In genomic region chr6:21798581-21798980, GRCm38 (mm10) we compare ENCODE assay signal across 16 mouse cellular contexts. TPM values are rescaled to one million over a fixed set of nuclear protein-coding genes. Genes with fewer than 3 reads are reported as not detected.
DNase-seq lines count a peak whose midpoint lies in the region; TF ChIP-seq lines count a peak whose summit lies in the region.
"Had no signal": no experiment of that assay in that cellular context is flagged by ENCODE, and none has a peak within 500 bp of the region (broad histone marks: within the 10 kb centered on the region; RNA-seq: fewer than 3 reads in every experiment).

No protein-coding gene starts in this region.

- WGBS in lung, adult 2 months = 49% methylated on average over 9 of the region's 9 CpGs

- H3K4me1 ChIP-seq in lung, adult 2 months (ENCODE audit: control insufficient read depth, insufficient read depth, low read length) = peaks cover 7% of the 10 kb centered on the region
- H3K4me1 ChIP-seq: hindbrain, embryonic 12.5 days; midbrain, embryonic 15.5 days had no signal

- no peak for TF ChIP-seq CTCF in gastrocnemius, adult 2 months (IDR thresholded peaks at IDR 0.05)
- no peak for TF ChIP-seq CTCF in lung, adult 2 months (IDR thresholded peaks at IDR 0.05; ENCODE audit: insufficient read depth, low read length)

- intact Hi-C loops in gastrocnemius, adult 2 months (cut with DNase I) = loop anchor here (5.0 kb wide), 2 partner anchors 54 to 149 kb away; partner anchors contain the start of genes Ing3 and Tspan12
- intact Hi-C loops in gastrocnemius, postnatal 36 days (cut with DNase I) = loop anchor here (10.0 kb wide), 1 partner anchor 146 kb away; the partner anchor contains the start of gene Ing3

- peak overlapping the region; percentile 63 for H3K27ac ChIP-seq in gastrocnemius, adult 2 months
- H3K27ac ChIP-seq: hindbrain, embryonic 12.5 days; midbrain, embryonic 15.5 days had no signal

- no peak for TF ChIP-seq POLR2A in lung, adult 2 months (IDR thresholded peaks at IDR 0.05; ENCODE audit: borderline replicate concordance, extremely low read depth, low read depth, low read length)

- DNase-seq in gastrocnemius, adult 2 months = peak; percentile 28
- DNase-seq in gastrocnemius, postnatal 36 days = no peak
- DNase-seq in lung, adult 18-20 months = peak; percentile 51 to 54
- DNase-seq in lung, adult 2 months = no peak
- DNase-seq in kidney, postnatal 36 days = peak; percentile 71 to 75
- peak; percentile 28 for DNase-seq in skeletal muscle tissue, adult 2 months (ENCODE audit: low read depth, low spot score)
- no peak for DNase-seq in natural killer cell, adult 2 months (ENCODE audit: low spot score in 2 of 2)
- no peak for DNase-seq in layer of hippocampus, adult 9-10 months (ENCODE audit: low spot score)
- DNase-seq: B cell, adult 2 months; cerebellum, adult 11 months; right cerebral cortex, postnatal 14 days; thymus, postnatal 4 days had no signal

- no peak overlapping the region for H3K4me3 ChIP-seq in gastrocnemius, adult 2 months
- H3K4me3 ChIP-seq in lung, adult 2 months (replicated peaks; ENCODE audit: extremely low read depth, low read depth, low read length) = no peak overlapping the region
- H3K4me3 ChIP-seq: hindbrain, embryonic 12.5 days; midbrain, embryonic 15.5 days had no signal

RNA-seq across cellular contexts. Expression of gene Tspan12, which starts 53.7 kb away (rescaled TPM):
- total RNA-seq in gastrocnemius, adult 2 months (2021) = 10 to 100 TPM in 1 of 2 experiments, 1 to 10 TPM in 1; 7.1 to 15.5 TPM
- total RNA-seq in gastrocnemius, postnatal 36 days (2021) = 10 to 100 TPM; 12.5 to 13.4 TPM
- 17.0 and 25.4 TPM in 2 replicates for polyA plus RNA-seq in lung, adult 2 months (2012; rRNA removed)
- total RNA-seq: MEL had no signal
- polyA plus RNA-seq: activated CD4-positive, CD25-positive, alpha-beta regulatory T cell, adult 4 months had no signal

Comparison
In these comparisons a context has a peak if more than half of its experiments do, and no peak if none do; other contexts are left out.
1. DNase-seq: peak in gastrocnemius, adult 2 months (single experiment), lung, adult 18-20 months (2 of 2), kidney, postnatal 36 days (2 of 2) and skeletal muscle tissue, adult 2 months (single experiment); none in gastrocnemius, postnatal 36 days (0 of 2), lung, adult 2 months (single experiment), natural killer cell, adult 2 months (0 of 2) and layer of hippocampus, adult 9-10 months (single experiment).